Mouse (Mus musculus): ENCODE measurements at regions not wholly inside any gene's neighbourhood (a gene's known extent, or its start where the extent isn't known, plus 50 kb on each side); places are given as distances from the start of the nearest gene placed in this dataset.

DNA sequence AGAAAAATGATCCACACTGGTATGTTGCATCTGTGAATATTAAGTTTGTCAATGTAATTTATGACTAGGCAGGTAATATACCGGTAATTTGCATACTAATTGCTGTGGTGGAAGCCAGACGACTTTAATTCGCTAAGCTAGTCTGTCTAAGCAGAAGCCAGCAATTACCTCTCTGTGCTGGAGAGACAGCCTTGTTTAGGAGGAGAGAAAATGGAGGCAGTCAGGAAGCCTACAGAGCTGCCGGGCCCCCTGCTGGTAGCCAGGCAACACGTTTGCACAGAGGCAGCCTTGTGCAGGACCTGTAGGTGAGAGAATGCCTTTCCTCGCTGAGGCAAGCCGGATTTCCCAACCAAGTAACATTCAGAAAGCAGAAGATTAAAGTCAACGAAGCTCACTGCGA, 91.4 kb upstream of the Zfp366 start:
- H3K9me3 ChIP-seq (replicated peaks) = no peaks in the 10 kb centered on the region
- H3K27ac ChIP-seq (replicated peaks) = peak overlapping the region; percentile 50; the same call in 1 of the 2 replicates
- no peak overlapping the region for H3K4me3 ChIP-seq
- H3K4me1 ChIP-seq = peaks cover 27% of the 10 kb centered on the region
- H3K36me3 ChIP-seq = no peaks in the 10 kb centered on the region
- H3K27me3 ChIP-seq (ENCODE audit: low read depth, poor library complexity, severe bottlenecking) = no peaks in the 10 kb centered on the region
- WGBS = 21% methylated on average over 9 of the region's 9 CpGs
- DNase-seq (ENCODE audit: low spot score) = peak; percentile 70

DNA sequence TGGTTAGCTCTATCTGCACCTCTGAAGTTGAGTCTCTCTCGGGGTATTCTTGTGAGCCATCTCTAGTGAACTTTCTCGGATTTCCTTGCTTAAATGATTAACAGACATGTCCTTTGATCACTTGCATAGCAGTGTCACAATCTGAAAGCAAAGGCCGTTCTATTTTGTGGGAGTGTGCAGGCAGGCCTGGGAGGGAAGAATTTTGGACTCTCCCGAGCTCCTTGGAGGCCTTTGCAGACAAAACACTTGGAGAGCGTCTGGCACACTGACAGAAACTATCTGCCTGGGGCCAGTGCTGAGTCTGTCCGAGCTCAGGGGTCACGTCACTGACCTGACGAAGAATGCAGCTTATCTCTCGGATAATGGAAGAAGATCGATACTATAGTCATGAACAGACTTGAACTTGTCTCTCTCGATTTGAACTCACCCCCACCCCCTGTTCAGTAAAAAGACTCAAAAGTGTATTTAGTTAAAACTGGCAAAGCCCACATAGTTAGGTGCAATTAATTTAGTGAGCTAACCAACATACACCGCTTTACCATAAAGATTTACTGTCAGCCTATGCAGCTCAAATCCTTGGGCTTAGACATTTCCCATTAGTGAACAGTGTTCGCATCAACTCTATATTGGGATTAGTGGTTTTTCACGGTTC, 92.2 kb upstream of the Zfp366 start:
- Histone ChIP-seq H3K36me3 (no peaks in the 10 kb centered on the region), H3K4me1 (peaks cover 27% of the 10 kb centered on the region), H3K4me3 (no peak overlapping the region), H3K27ac (replicated peaks) (peak overlapping the region; percentile 53; the same call in 1 of the 2 replicates), H3K27me3 (ENCODE audit: low read depth, poor library complexity, severe bottlenecking) (no peaks in the 10 kb centered on the region), H3K9me3 (replicated peaks) (no peaks in the 10 kb centered on the region)
- WGBS = 35% methylated on average over 14 of the region's 14 CpGs
- peak; percentile 39 for DNase-seq (ENCODE audit: low spot score)

DNA sequence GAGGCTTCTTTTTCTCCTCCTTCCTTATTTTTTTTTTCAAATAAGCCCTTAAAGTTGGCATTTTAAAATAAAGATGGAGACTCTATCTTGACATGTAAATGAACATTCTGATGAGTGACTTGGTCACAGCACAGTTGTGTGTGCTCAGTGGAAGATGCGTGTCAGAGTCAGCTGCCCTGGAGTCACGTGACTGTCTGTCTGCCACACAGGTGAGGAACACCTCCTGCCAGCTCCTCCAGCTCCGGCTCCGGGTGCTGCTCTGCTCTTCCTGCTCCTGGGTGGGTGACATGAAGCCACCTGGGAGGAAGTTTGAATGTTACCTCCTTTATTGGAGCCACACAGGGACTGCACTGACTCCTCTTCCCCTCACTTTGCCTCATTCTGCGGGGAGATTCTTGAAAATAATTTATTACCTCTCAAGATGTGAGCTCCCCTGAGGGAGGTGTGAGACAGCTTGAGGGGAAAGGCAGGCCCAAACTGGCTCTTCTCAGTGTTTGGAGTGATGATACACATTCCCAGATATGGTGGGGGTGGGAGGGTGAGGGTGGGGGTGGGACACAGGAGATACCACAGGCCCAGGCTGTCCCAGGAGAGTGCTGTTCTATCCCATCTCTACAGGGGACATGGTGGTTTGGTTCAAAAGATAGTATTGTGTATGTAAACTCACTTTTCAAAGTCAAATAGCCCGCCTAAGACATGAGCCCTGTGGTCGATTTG, 92.9 kb upstream of the Zfp366 start:
- no peak for DNase-seq (ENCODE audit: low spot score)
- H3K4me3 ChIP-seq = no peak overlapping the region

DNA sequence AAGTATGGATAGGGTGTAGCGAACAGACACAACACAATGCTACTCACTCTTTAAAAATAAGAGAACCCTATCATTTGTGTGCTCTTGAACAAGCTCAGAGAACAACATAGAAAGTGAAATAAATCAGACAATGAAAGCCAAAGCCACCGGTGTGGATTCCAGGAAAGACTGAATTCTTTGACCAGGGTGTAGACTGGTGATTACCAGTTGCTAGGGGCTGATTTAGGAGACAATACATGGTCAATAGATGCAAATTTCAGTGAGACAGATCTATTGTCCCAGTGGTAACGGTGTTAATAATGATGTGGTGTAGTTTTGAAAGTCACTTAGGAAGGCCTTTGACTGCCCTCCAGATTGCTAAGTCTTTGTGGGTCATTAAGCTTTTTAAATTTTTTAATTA, 94.3 kb upstream of the Zfp366 start:
- no peak for DNase-seq (ENCODE audit: low spot score)
- Histone ChIP-seq H3K36me3 (no peaks in the 10 kb centered on the region), H3K4me1 (peaks cover 27% of the 10 kb centered on the region), H3K4me3 (no peak overlapping the region), H3K27me3 (ENCODE audit: low read depth, poor library complexity, severe bottlenecking) (no peaks in the 10 kb centered on the region), H3K27ac (replicated peaks) (no peak overlapping the region), H3K9me3 (replicated peaks) (no peaks in the 10 kb centered on the region)
- WGBS = 53% methylated on average over 3 of the region's 3 CpGs

More for the DNA sequence above, 92.9 kb upstream of the Zfp366 start:
- Histone ChIP-seq H3K27me3 (ENCODE audit: low read depth, poor library complexity, severe bottlenecking) (no peaks in the 10 kb centered on the region), H3K4me1 (peaks cover 27% of the 10 kb centered on the region), H3K27ac (replicated peaks) (peak overlapping the region; percentile 53; the same call in 1 of the 2 replicates), H3K36me3 (no peaks in the 10 kb centered on the region), H3K9me3 (replicated peaks) (no peaks in the 10 kb centered on the region)
- 82% methylated on average over 7 of the region's 7 CpGs for WGBS

DNA sequence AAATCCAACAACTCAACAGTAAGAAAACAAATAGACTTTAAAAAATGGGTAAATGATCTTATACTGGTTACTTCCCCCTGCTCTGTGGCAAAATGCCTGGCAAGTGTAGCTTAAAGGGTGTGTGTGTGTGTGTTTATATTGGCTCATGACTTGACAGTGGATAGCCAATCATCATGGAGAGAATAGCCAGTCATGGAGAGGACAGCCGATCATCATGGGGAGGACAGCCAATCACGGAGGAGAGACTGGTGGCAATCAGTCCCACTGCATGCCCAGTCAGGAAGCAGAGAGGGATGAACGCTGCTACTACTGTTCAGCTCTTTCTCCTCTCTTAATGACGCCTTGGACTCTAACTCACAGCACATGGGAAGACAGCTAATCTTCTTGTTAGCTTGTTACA, 96.3 kb upstream of the Zfp366 start:
- H3K9me3 ChIP-seq (replicated peaks) = no peaks in the 10 kb centered on the region
- H3K27me3 ChIP-seq (ENCODE audit: low read depth, poor library complexity, severe bottlenecking) = no peaks in the 10 kb centered on the region
- H3K4me1 ChIP-seq = peaks cover 22% of the 10 kb centered on the region
- no peak overlapping the region for H3K27ac ChIP-seq (replicated peaks)
- DNase-seq (ENCODE audit: low spot score) = no peak
- 85% methylated on average over 4 of the region's 4 CpGs for WGBS
- no peaks in the 10 kb centered on the region for H3K36me3 ChIP-seq
- H3K4me3 ChIP-seq = no peak overlapping the region

DNA sequence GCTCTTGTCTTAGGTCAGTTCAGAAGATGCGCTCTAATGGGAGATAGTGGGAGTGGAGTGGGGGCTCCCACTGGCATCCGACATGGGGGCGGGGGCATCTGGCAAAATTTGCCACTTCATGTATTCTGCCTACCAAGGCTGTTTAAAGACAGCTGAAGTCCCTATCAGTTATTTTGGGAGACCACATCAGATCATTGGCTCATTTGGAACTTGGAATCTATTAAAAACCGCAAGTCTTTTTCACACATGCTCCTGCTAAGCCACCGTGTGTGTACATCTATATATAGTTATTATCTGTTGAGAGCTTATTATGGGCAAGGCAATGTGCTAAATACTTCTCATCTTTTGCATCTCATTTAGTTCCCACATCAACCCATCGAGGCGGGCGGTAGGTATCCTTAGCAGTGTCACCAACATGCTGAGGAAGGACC, 95.0 kb upstream of the 1700024P04Rik start:
- no peak overlapping the region for H3K27ac ChIP-seq (replicated peaks)

DNA sequence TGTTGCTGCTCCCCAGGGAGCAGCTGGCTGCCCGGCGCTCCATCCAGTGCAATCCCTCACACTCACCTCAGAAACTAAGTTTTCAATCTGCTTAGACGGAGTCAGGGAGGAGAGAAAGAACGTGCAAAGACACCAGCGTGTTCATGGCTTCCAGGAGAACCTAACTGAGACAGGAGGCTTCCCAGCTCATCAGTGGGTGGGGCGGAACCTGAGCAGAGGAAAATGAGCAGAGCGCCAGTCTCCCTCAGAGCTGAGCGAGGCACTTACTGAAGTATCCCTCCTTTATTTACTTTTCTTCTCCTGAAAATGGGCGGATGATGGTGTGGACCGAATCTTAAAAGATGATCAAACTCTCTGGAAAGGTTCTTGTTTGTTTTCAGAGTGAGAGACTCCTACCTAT, 94.3 kb upstream of the 1700024P04Rik start:
- no peak for DNase-seq (ENCODE audit: low spot score)
- 87% methylated on average over 10 of the region's 10 CpGs for WGBS
- Histone ChIP-seq H3K27me3 (ENCODE audit: low read depth, poor library complexity, severe bottlenecking) (no peaks in the 10 kb centered on the region), H3K4me3 (no peak overlapping the region), H3K9me3 (replicated peaks) (no peaks in the 10 kb centered on the region), H3K4me1 (no peaks in the 10 kb centered on the region), H3K27ac (replicated peaks) (no peak overlapping the region), H3K36me3 (no peaks in the 10 kb centered on the region)

More for the DNA sequence above, 95.0 kb upstream of the 1700024P04Rik start:
- no peaks in the 10 kb centered on the region for H3K27me3 ChIP-seq (ENCODE audit: low read depth, poor library complexity, severe bottlenecking)
- 98% methylated on average over 8 of the region's 8 CpGs for WGBS
- no peaks in the 10 kb centered on the region for H3K9me3 ChIP-seq (replicated peaks)
- no peaks in the 10 kb centered on the region for H3K4me1 ChIP-seq
- no peak overlapping the region for H3K4me3 ChIP-seq
- no peaks in the 10 kb centered on the region for H3K36me3 ChIP-seq
- DNase-seq (ENCODE audit: low spot score) = no peak

DNA sequence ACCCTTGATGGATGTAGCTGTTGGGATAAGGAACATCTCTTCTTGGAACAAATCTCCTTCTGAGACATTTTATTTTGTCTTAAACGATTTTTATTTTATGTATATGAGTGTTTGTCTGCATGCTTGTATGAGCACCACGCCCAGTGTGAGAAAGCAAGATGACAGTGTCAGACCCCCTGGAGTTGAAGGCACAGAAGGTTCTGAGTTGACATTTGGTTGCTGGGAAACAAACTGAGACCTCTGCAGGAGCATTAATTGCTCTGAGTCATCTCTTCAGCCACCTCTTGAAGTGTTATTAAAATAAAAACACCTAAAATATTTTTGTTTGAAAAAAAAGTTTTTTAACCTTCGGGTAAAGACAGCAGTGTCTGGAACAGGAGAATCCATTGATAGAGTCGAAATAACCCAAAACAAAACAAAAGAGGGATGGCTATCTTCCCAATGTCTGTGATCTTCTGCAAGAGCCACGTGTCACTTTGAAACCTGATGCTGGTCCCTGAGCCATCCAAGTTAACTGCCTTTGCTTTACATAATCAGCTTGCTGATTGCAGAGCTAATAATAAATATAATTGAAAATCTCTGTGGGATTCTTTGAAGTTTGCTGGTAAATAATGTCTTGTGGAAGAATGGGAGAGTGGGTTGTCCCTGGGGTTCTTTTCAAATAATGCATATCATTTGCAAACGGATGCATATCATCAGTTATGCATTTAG, 92.8 kb upstream of the 1700024P04Rik start:
- DNase-seq (ENCODE audit: low spot score) = no peak
- Histone ChIP-seq H3K4me3 (no peak overlapping the region), H3K27me3 (ENCODE audit: low read depth, poor library complexity, severe bottlenecking) (no peaks in the 10 kb centered on the region), H3K36me3 (no peaks in the 10 kb centered on the region), H3K4me1 (peaks cover 5% of the 10 kb centered on the region; the same call in 1 of the 2 replicates), H3K9me3 (replicated peaks) (no peaks in the 10 kb centered on the region), H3K27ac (replicated peaks) (no peak overlapping the region)
- WGBS = 67% methylated on average over 6 of the region's 6 CpGs

DNA sequence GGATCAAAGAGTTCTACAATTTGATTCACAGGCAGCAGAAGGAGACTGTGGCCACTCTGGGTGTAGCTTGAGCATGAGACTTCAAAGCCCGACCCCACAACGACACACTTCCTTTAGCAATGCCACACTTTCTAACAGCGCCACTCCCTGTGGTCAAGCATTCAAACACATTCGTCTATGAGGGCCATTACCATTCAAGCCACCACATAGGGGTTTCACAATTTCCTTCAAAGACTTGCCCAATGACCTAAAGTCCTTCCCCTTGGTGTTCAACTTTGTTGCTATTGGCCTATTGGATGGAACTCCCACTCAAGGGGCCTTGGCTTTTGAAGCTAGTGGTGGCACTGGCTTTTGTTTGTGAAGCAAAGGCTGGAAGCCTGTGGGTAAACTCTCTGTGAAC, 91.1 kb upstream of the 1700024P04Rik start:
- no peak for DNase-seq (ENCODE audit: low spot score)
- H3K9me3 ChIP-seq (replicated peaks) = no peaks in the 10 kb centered on the region
- H3K27ac ChIP-seq (replicated peaks) = no peak overlapping the region
- no peaks in the 10 kb centered on the region for H3K27me3 ChIP-seq (ENCODE audit: low read depth, poor library complexity, severe bottlenecking)
- no peak overlapping the region for H3K4me3 ChIP-seq
- H3K4me1 ChIP-seq = peaks cover 14% of the 10 kb centered on the region
- H3K36me3 ChIP-seq = no peaks in the 10 kb centered on the region
- 96% methylated on average over 4 of the region's 4 CpGs for WGBS

DNA sequence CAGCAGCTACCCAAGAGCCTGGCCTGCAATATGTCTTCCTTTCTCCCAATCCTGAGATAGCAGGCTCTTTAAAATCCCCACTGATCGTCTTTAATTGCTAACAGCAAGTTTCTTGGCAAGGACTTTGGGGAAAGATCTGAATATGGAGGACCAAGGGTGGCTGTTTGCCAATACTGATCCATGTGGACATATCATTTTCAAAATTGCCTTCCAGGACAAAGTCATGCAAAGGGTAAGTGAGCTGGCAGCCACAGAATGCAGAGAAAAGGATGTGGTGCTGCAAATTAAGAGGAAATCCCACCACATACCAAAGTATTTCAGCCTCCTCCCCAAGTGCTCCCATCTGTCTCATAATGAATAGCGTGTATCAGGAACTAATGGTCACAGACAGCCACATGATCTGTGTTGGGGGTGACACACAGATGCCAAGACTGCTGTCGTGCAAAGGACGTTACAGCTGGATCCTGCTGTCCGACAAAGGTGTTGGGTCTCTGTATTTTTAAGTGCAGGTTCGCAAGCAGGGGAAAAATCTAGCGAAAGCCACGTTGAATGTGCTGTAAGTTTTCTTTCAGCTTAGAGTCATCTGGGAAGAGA, 87.6 kb upstream of the 1700024P04Rik start:
- Histone ChIP-seq H3K27ac (replicated peaks) (peak overlapping the region; percentile 43; the same call in 1 of the 2 replicates), H3K36me3 (no peaks in the 10 kb centered on the region), H3K27me3 (ENCODE audit: low read depth, poor library complexity, severe bottlenecking) (no peaks in the 10 kb centered on the region), H3K4me3 (no peak overlapping the region), H3K4me1 (peaks cover 14% of the 10 kb centered on the region), H3K9me3 (replicated peaks) (no peaks in the 10 kb centered on the region)
- no peak for DNase-seq (ENCODE audit: low spot score)
- 84% methylated on average over 8 of the region's 8 CpGs for WGBS

DNA sequence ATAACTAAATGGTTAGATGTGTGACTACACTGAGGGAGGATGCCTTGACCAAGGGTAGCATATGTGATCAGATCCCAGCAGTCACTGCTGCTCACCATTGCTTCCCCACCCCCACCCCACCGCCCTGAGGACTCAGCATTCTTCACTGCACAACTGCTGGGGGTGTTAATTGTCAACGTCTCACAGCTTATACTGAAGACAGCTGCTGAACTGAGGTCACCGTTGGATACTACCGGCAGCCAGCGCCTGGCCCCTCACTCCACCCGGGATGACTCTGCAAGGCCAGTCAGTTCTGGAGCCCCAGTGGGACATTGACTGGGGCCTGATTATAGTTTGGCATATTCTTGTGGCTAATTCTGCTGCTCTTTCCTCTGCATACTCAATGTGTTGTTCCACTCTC, 87.0 kb upstream of the 1700024P04Rik start:
- DNase-seq (ENCODE audit: low spot score) = no peak
- Histone ChIP-seq H3K27ac (replicated peaks) (peak overlapping the region; percentile 43; the same call in 1 of the 2 replicates), H3K36me3 (no peaks in the 10 kb centered on the region), H3K4me3 (no peak overlapping the region), H3K9me3 (replicated peaks) (no peaks in the 10 kb centered on the region), H3K27me3 (ENCODE audit: low read depth, poor library complexity, severe bottlenecking) (no peaks in the 10 kb centered on the region), H3K4me1 (peaks cover 14% of the 10 kb centered on the region)
- WGBS = 50% methylated on average over 6 of the region's 6 CpGs

DNA sequence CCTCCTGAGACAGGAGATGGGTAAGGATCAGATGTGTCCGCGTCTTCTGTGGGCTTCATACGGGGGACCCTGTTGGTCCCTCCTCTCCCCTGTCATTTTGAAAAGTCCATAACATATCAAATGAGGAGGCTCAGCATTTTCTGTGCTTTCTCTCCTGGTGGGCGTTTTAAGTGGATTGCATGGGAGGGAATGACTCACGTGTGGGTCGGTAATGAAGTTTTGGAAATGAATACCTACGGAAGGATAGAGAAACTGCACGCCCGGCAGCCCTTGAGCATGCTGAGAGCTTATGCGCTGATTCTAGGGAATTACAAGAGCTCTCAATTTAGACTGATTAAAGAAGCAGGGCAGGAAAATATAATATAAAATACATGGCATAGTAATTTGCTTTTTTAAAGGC, 85.4 kb upstream of the 1700024P04Rik start:
- H3K27me3 ChIP-seq (ENCODE audit: low read depth, poor library complexity, severe bottlenecking) = no peaks in the 10 kb centered on the region
- 96% methylated on average over 10 of the region's 10 CpGs for WGBS
- no peak overlapping the region for H3K27ac ChIP-seq (replicated peaks)
- no peak overlapping the region for H3K4me3 ChIP-seq
- H3K9me3 ChIP-seq (replicated peaks) = no peaks in the 10 kb centered on the region
- H3K36me3 ChIP-seq = no peaks in the 10 kb centered on the region
- no peak for DNase-seq (ENCODE audit: low spot score)
- peaks cover 14% of the 10 kb centered on the region for H3K4me1 ChIP-seq

Measured in midbrain, embryonic 10.5 days (tissue).